Mouse (Mus musculus) stomach, postnatal 0 days (tissue): Measurements from ENCODE around the gene Il34.

Source experiments
- CTCF ChIP-seq: IDR thresholded peaks from 2 replicates; pipeline ENCODE4 v1.5.1; 2016; ENCODE audit warnings: antibody characterized with exemption, low read depth, mild to moderate bottlenecking, moderate library complexity
- EP300 ChIP-seq: optimal IDR thresholded peaks from 2 replicates; pipeline ENCODE3; 2016; ENCODE audit warnings: antibody characterized with exemption

DNA sequence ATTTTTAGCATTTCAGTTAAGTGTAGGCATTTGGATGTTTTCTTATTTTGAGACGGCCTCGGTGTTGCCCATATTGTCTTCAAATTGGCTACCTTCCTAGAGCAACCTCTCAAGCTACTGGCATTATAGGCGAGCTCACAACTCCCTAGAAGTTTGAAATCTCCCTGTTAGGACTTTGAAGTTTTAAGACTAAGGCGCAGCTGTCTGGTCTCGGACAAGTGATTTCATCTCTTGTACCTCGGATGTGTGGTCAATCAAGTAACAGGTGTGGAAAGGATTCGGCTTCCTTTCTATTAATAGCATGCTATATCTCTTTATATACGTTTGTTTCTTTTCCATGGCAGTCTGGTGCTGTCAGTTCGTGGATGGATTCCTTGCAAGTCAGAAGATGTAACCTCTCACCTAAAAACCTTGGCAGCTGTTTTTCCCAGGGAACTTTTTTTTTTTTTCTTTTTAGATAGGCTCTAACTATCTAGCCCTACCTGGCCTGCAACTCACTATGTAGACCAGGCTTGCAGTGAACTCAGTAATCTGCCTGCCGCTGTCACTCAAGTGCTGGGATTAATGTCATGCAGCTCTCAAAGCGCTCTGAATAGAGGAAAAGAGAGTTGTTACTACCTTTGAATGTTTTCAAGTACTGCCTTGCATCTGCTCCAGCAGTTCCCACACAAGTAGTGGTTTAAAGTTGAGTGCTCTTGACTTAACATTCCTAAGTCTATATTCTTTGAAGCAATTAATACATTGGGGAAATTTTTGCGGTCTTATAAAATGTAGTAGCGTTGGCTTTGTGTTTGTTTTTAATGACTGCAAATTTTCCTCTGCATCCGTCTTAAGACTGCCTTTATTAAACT is 42.1 kb upstream of the Il34 start:
- TF ChIP-seq CTCF, result no peak
- TF ChIP-seq EP300, result no peak
